Mouse (Mus musculus) ovary, adult 2 months (tissue): ENCODE measurements around the gene Dars2. TPM values are rescaled to one million over a fixed set of nuclear protein-coding genes. Genes with fewer than 3 reads are reported as not detected.

Experiments used
- polyA plus RNA-seq: library from polyadenylated mRNA; depleted of rRNA; stranded (reverse); fragments of >200 nt; gene quantifications from 2 replicates; pipeline ENCODE4 v1.2.3, GENCODE M21; 2012; rRNA removed

Dars2 gene
- 9.0 and 12.1 TPM in 2 replicates for polyA plus RNA-seq

GRCm38 (mm10) chr1:161070352-161071271 lies at the start of gene Dars2, which contains the start of gene Cenpl:
Dars2 (minus strand) TSS chr1:161070658.
Cenpl (plus strand) TSS chr1:161070713.

GRCm38 (mm10) chr1:161034435-161035280 lies 35.8 kb downstream of the Dars2 start, which contains the start of gene Zbtb37:
Zbtb37 (minus strand) TSS chr1:161034849.

Other genes starting within 250 kb of the Dars2 start
- gene Rc3h1, start 164.2 kb downstream of the Dars2 start, polyA plus RNA-seq = 11.8 and 21.2 TPM in 2 replicates
- 4.5 and 6.1 TPM in 2 replicates for gene Serpinc1, start 92.1 kb downstream of the Dars2 start, polyA plus RNA-seq
- 1.3 and 2.0 TPM in 2 replicates for gene Zbtb37, start 35.8 kb downstream of the Dars2 start, polyA plus RNA-seq
- gene Cenpl, start 55 bp upstream of the Dars2 start, polyA plus RNA-seq = 0.45 and 0.93 TPM in 2 replicates
- 4.8 and 6.1 TPM in 2 replicates for gene Klhl20, start 60.9 kb upstream of the Dars2 start, polyA plus RNA-seq
- gene Ankrd45, start 72.0 kb upstream of the Dars2 start, polyA plus RNA-seq = 0.50 and 0.53 TPM in 2 replicates
- not detected in 2 replicates for gene Tex50, start 88.7 kb upstream of the Dars2 start, polyA plus RNA-seq
- gene Prdx6, start 180.6 kb upstream of the Dars2 start, polyA plus RNA-seq = 47.7 and 79.2 TPM in 2 replicates